Mouse (Mus musculus): ENCODE data around the gene Actr3b.

- no peak for TF ChIP-seq POLR2A (IDR thresholded peaks at IDR 0.05; ENCODE audit: borderline replicate concordance, control insufficient read depth, low read depth, low read length)
- no peak for TF ChIP-seq CTCF (IDR thresholded peaks at IDR 0.05; ENCODE audit: control insufficient read depth, insufficient read depth, low read length)
These were observed 113.2 kb downstream of the Actr3b start for GRCm38 (mm10) chr5:25873046-25873445.
